Mouse (Mus musculus) adrenal gland, adult (tissue): ENCODE measurements around the gene Bcl2l10.

ENCODE experiments used
- DNase-seq, 2 experiments: peaks; one replicate each; pipeline ENCODE4 v3.0.0; 2022 to 2023; ENCODE audit warnings: low spot score in 1 of 2; ENCODE audit not compliant: inconsistent age in 2 of 2

The Bcl2l10 gene

GRCm38 (mm10) chr9:75399069-75399468 is 51.5 kb downstream of the Bcl2l10 start:
- no peak for DNase-seq

- DNase-seq: peak in 1 of 2 experiments; percentile 33
Measured at GRCm38 (mm10) chr9:75400639-75401038, 53.1 kb downstream of the Bcl2l10 start.
